Mouse (Mus musculus): ENCODE data around the gene D8Ertd738e. TPM values are rescaled to one million over a fixed set of nuclear protein-coding genes. Genes with fewer than 3 reads are reported as not detected.

D8Ertd738e gene
- total and polyA plus RNA-seq, 2 experiments from 2014 or later = 143 to 274 TPM

GRCm38 (mm10) chr8:84218143-84218542 lies 31.4 kb downstream of the D8Ertd738e start:
- Histone ChIP-seq H3K9ac (replicated peaks; ENCODE audit: low read length, poor library complexity, severe bottlenecking) (no peak overlapping the region), H3K9me3 (ENCODE audit: low read length) (no peaks in the 10 kb centered on the region), H3K4me1 (ENCODE audit: insufficient read depth, low read length) (no peaks in the 10 kb centered on the region), H3K27ac (ENCODE audit: low read depth, low read length) (no peak overlapping the region), H3K4me3 (ENCODE audit: low read depth, low read length) (no peak overlapping the region), H3K27me3 (ENCODE audit: insufficient read depth, low read length) (no peaks in the 10 kb centered on the region), H3K36me3 (ENCODE audit: insufficient read depth, low read length) (peaks cover 76% of the 10 kb centered on the region), H3K4me2 (ENCODE audit: low read depth, low read length, poor library complexity, severe bottlenecking) (no peak overlapping the region)
- DNase-seq (ENCODE audit: low spot score) = no peak
- 89% methylated on average over 5 of the region's 5 CpGs for WGBS
- no peak for TF ChIP-seq CTCF (IDR thresholded peaks at IDR 0.05)
- no peak for ATAC-seq (ENCODE audit: low FRiP score)

DNA sequence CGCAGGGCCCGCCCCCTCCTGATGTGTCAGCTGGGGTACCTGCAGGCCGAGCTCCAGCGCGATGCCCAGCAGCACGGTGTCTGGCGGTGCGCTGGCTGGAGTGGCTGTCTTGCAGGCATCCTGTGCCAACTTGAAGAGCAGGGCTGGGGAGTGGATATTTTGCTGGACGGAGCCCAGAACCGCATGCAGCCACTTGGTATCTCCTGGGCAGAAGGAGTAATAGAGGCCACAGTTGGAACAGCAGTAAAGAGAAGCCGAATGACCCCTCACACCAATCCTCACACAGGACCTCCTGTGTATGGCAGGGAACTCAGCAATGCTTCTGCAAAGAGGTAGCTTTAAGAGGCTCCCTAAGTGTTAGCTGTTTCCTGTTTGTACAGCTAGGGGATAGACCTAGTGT lies 32.3 kb downstream of the D8Ertd738e start:
- H3K9ac ChIP-seq (replicated peaks; ENCODE audit: low read length, poor library complexity, severe bottlenecking) = no peak overlapping the region
- H3K4me1 ChIP-seq (ENCODE audit: insufficient read depth, low read length) = no peaks in the 10 kb centered on the region
- H3K9me3 ChIP-seq (ENCODE audit: low read length) = no peaks in the 10 kb centered on the region
- WGBS = 93% methylated on average over 11 of the region's 11 CpGs
- H3K27ac ChIP-seq (ENCODE audit: low read depth, low read length) = no peak overlapping the region
- ATAC-seq (ENCODE audit: low FRiP score) (no peak), DNase-seq (ENCODE audit: low spot score) (no peak)
- peaks cover 72% of the 10 kb centered on the region for H3K36me3 ChIP-seq (ENCODE audit: insufficient read depth, low read length)
- H3K27me3 ChIP-seq (ENCODE audit: insufficient read depth, low read length) = no peaks in the 10 kb centered on the region
- no peak for TF ChIP-seq CTCF (IDR thresholded peaks at IDR 0.05)
- H3K4me2 ChIP-seq (ENCODE audit: low read depth, low read length, poor library complexity, severe bottlenecking) = no peak overlapping the region
- no peak overlapping the region for H3K4me3 ChIP-seq (ENCODE audit: low read depth, low read length)

GRCm38 (mm10) chr8:84213277-84213676 lies 36.2 kb downstream of the D8Ertd738e start:
- no peak for TF ChIP-seq CTCF (IDR thresholded peaks at IDR 0.05)
- no peak overlapping the region for H3K4me3 ChIP-seq (ENCODE audit: low read depth, low read length)
- 91% methylated on average over 4 of the region's 4 CpGs for WGBS
- no peak overlapping the region for H3K4me2 ChIP-seq (ENCODE audit: low read depth, low read length, poor library complexity, severe bottlenecking)
- H3K36me3 ChIP-seq (ENCODE audit: insufficient read depth, low read length) = peaks cover 61% of the 10 kb centered on the region
- DNase-seq (ENCODE audit: low spot score) (no peak), ATAC-seq (ENCODE audit: low FRiP score) (no peak)
- H3K27ac ChIP-seq (ENCODE audit: low read depth, low read length) = no peak overlapping the region
- H3K9me3 ChIP-seq (ENCODE audit: low read length) = no peaks in the 10 kb centered on the region
- no peaks in the 10 kb centered on the region for H3K27me3 ChIP-seq (ENCODE audit: insufficient read depth, low read length)
- no peak overlapping the region for H3K9ac ChIP-seq (replicated peaks; ENCODE audit: low read length, poor library complexity, severe bottlenecking)
- no peaks in the 10 kb centered on the region for H3K4me1 ChIP-seq (ENCODE audit: insufficient read depth, low read length)

DNA sequence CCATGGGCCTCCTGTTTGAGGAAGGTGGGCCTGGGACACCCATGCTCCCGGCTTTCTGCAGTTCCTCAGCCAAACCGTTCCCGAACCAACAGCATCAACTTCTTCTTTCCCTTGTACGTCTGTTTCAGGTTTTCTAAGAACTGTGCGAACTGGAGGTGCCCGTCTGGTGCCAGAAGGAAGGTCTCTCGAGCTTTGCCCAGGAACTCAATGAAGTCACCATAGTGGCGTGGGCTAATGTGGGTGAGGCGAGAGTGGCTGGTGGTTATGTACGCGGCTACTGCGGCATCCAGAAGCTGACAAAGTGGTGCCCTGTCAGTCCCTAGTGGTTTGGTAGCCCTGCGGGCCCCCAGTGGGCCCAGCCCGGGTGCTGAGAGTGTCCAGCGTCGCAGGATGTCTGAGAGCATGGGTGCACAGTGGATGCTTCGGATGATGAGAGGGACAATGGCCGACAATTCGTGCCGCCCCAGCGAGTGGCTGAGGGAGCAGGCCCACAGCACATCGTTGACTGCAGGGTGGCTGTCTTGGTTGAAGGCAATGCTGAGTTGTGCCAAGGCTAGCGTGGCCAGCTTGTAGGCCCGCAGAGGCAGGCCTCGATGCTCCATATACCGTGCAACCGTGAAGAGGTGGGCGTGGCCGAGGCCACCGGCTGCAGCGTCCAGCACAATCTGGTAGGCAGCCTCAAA lies 37.5 kb downstream of the D8Ertd738e start:
- WGBS = 92% methylated on average over 31 of the region's 31 CpGs
- no peak for TF ChIP-seq CTCF (IDR thresholded peaks at IDR 0.05)
- no peak overlapping the region for H3K27ac ChIP-seq (ENCODE audit: low read depth, low read length)
- no peaks in the 10 kb centered on the region for H3K4me1 ChIP-seq (ENCODE audit: insufficient read depth, low read length)
- DNase-seq (ENCODE audit: low spot score) (no peak), ATAC-seq (ENCODE audit: low FRiP score) (no peak)
- H3K4me3 ChIP-seq (ENCODE audit: low read depth, low read length) = no peak overlapping the region
- no peaks in the 10 kb centered on the region for H3K9me3 ChIP-seq (ENCODE audit: low read length)
- H3K27me3 ChIP-seq (ENCODE audit: insufficient read depth, low read length) = no peaks in the 10 kb centered on the region
- H3K9ac ChIP-seq (replicated peaks; ENCODE audit: low read length, poor library complexity, severe bottlenecking) = no peak overlapping the region
- peaks cover 49% of the 10 kb centered on the region for H3K36me3 ChIP-seq (ENCODE audit: insufficient read depth, low read length)
- no peak overlapping the region for H3K4me2 ChIP-seq (ENCODE audit: low read depth, low read length, poor library complexity, severe bottlenecking)

DNA sequence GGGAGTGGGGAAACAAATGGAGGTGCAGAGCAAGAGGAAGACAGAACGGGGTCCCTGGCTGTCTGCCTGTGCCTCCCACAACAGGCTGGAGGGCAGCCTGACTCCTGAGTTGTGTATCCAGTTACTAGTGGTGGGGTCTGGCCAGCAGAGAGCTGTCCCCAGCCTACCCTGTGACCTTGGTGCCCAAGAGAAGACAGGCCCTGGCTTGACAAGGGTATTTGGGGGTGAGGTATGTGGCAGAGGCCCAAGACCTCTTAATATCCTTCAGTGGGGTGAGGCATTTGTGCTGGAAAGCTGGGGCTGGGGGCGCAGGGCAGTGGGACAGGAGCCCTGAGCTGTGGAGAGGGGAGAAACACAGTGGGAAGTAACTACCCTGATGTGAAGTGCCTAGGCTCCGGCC lies 38.3 kb downstream of the D8Ertd738e start:
- Histone ChIP-seq H3K36me3 (ENCODE audit: insufficient read depth, low read length) (peaks cover 41% of the 10 kb centered on the region), H3K4me1 (ENCODE audit: insufficient read depth, low read length) (no peaks in the 10 kb centered on the region), H3K27me3 (ENCODE audit: insufficient read depth, low read length) (no peaks in the 10 kb centered on the region), H3K4me3 (ENCODE audit: low read depth, low read length) (no peak overlapping the region), H3K4me2 (ENCODE audit: low read depth, low read length, poor library complexity, severe bottlenecking) (no peak overlapping the region), H3K9me3 (ENCODE audit: low read length) (no peaks in the 10 kb centered on the region), H3K27ac (ENCODE audit: low read depth, low read length) (no peak overlapping the region), H3K9ac (replicated peaks; ENCODE audit: low read length, poor library complexity, severe bottlenecking) (no peak overlapping the region)
- no peak for TF ChIP-seq CTCF (IDR thresholded peaks at IDR 0.05)
- 96% methylated on average over 3 of the region's 3 CpGs for WGBS
- ATAC-seq (ENCODE audit: low FRiP score) (no peak), DNase-seq (ENCODE audit: low spot score) (no peak)

GRCm38 (mm10) chr8:84210167-84210791 lies 39.2 kb downstream of the D8Ertd738e start:
- Histone ChIP-seq H3K4me1 (ENCODE audit: insufficient read depth, low read length) (no peaks in the 10 kb centered on the region), H3K9me3 (ENCODE audit: low read length) (no peaks in the 10 kb centered on the region), H3K36me3 (ENCODE audit: insufficient read depth, low read length) (peaks cover 32% of the 10 kb centered on the region), H3K4me2 (ENCODE audit: low read depth, low read length, poor library complexity, severe bottlenecking) (peak overlapping the region; percentile 12; the same call in 1 of the 2 replicates), H3K27me3 (ENCODE audit: insufficient read depth, low read length) (no peaks in the 10 kb centered on the region), H3K4me3 (ENCODE audit: low read depth, low read length) (no peak overlapping the region), H3K9ac (replicated peaks; ENCODE audit: low read length, poor library complexity, severe bottlenecking) (no peak overlapping the region), H3K27ac (ENCODE audit: low read depth, low read length) (no peak overlapping the region)
- WGBS = 57% methylated on average over 34 of the region's 34 CpGs
- DNase-seq (ENCODE audit: low spot score) = peak; percentile 83
- peak; percentile 93 for TF ChIP-seq CTCF (IDR thresholded peaks at IDR 0.05)
- ATAC-seq (ENCODE audit: low FRiP score) = peak; percentile 28; the same call in 1 of the 2 replicates

Measured in midbrain, postnatal 0 days (tissue).